Mouse (Mus musculus) 3134 (cell line): ENCODE measurements around the gene P2ry10b.

Source experiments
- DNase-seq: peaks from one replicate; pipeline ENCODE4 v3.0.0-alpha.2; 2011; ENCODE audit warnings: low spot score; ENCODE audit not compliant: insufficient read length; ENCODE audit errors: extremely low read depth

The P2ry10b gene

GRCm38 (mm10) chrX:107148681-107149080 lies at the start of gene P2ry10b:
Gene P2ry10b, plus strand, starts transcription at chrX:107148927.
- DNase-seq, result no peak

GRCm38 (mm10) chrX:107116333-107116732 lies 32.4 kb upstream of the P2ry10b start:
- DNase-seq, result no peak

- no peak for DNase-seq
Observed at GRCm38 (mm10) chrX:107116987-107117386, 31.7 kb upstream of the P2ry10b start.

- no peak for DNase-seq
Observed at GRCm38 (mm10) chrX:107143184-107143583, 5.5 kb upstream of the P2ry10b start.

- no peak for DNase-seq
Observed at GRCm38 (mm10) chrX:107143930-107144329, 4.8 kb upstream of the P2ry10b start.

GRCm38 (mm10) chrX:107149391-107149993 lies 765 bp downstream of the P2ry10b start:
- no peak for DNase-seq

- DNase-seq, result peak; percentile 0
Observed at GRCm38 (mm10) chrX:107150027-107150426, 1.3 kb downstream of the P2ry10b start.

- peak; percentile 28 for DNase-seq
Observed at GRCm38 (mm10) chrX:107150752-107151515, 2.2 kb downstream of the P2ry10b start.

- no peak for DNase-seq
Observed at GRCm38 (mm10) chrX:107156021-107156420, 7.3 kb downstream of the P2ry10b start.

GRCm38 (mm10) chrX:107160496-107160895 lies 11.8 kb downstream of the P2ry10b start:
- DNase-seq, result peak; percentile 0

GRCm38 (mm10) chrX:107168281-107168680 lies 19.6 kb downstream of the P2ry10b start:
- DNase-seq, result no peak

GRCm38 (mm10) chrX:107169128-107169527 lies 20.4 kb downstream of the P2ry10b start:
- no peak for DNase-seq

- DNase-seq, result no peak
Observed at GRCm38 (mm10) chrX:107178742-107179141, 30.0 kb downstream of the P2ry10b start.

GRCm38 (mm10) chrX:107217577-107218090 lies 68.9 kb downstream of the P2ry10b start:
- DNase-seq, result no peak
